Mouse (Mus musculus): ENCODE measurements around the gene Cwc22. TPM values are rescaled to one million over a fixed set of nuclear protein-coding genes. Genes with fewer than 3 reads are reported as not detected.
"Not testable (repeated sequence)": the region's sequence is repeated elsewhere in the genome, so short reads cannot be mapped to it uniquely, and the experiment has no call there.

Gene Cwc22
- polyA plus RNA-seq, 1 experiment from 2014 or later, result 31.4 TPM

GRCm38 (mm10) chr2:77903979-77904378 lies 42.2 kb downstream of the Cwc22 start:
- H3K4me1 ChIP-seq, result no peaks in the 10 kb centered on the region
- no peaks in the 10 kb centered on the region for H3K9me3 ChIP-seq
- H3K4me2 ChIP-seq, result no peak overlapping the region
- H3K36me3 ChIP-seq, result peaks cover 43% of the 10 kb centered on the region
- 92% methylated on average over 9 of the region's 9 CpGs for WGBS
- H3K27ac ChIP-seq, result no peak overlapping the region
- H3K27me3 ChIP-seq, result no peaks in the 10 kb centered on the region
- H3K9ac ChIP-seq, result no peak overlapping the region
- no peak for ATAC-seq (ENCODE audit: borderline replicate concordance, extremely low read depth, low FRiP score, low TSS enrichment)
- no peak overlapping the region for H3K4me3 ChIP-seq

- no peak overlapping the region for H3K27ac ChIP-seq
- no peak overlapping the region for H3K9ac ChIP-seq
- no peaks in the 10 kb centered on the region for H3K4me1 ChIP-seq
- no peaks in the 10 kb centered on the region for H3K9me3 ChIP-seq
- 100% methylated on average over 3 of the region's 3 CpGs for WGBS
- no peak overlapping the region for H3K4me2 ChIP-seq
- ATAC-seq (ENCODE audit: borderline replicate concordance, extremely low read depth, low FRiP score, low TSS enrichment), result no peak
- no peaks in the 10 kb centered on the region for H3K27me3 ChIP-seq
- no peak overlapping the region for H3K4me3 ChIP-seq
- H3K36me3 ChIP-seq, result peaks cover 48% of the 10 kb centered on the region
Measured at GRCm38 (mm10) chr2:77903098-77903497, 43.1 kb downstream of the Cwc22 start.

- no peaks in the 10 kb centered on the region for H3K4me1 ChIP-seq
- ATAC-seq (ENCODE audit: borderline replicate concordance, extremely low read depth, low FRiP score, low TSS enrichment), result no peak
- no peak overlapping the region for H3K4me2 ChIP-seq
- no peaks in the 10 kb centered on the region for H3K27me3 ChIP-seq
- H3K9me3 ChIP-seq, result no peaks in the 10 kb centered on the region
- H3K4me3 ChIP-seq, result no peak overlapping the region
- no peak overlapping the region for H3K9ac ChIP-seq
- H3K27ac ChIP-seq, result no peak overlapping the region
- 93% methylated on average over 5 of the region's 5 CpGs for WGBS
- H3K36me3 ChIP-seq, result peaks cover 52% of the 10 kb centered on the region
Measured at GRCm38 (mm10) chr2:77901269-77901668, 44.9 kb downstream of the Cwc22 start.

- Histone ChIP-seq H3K4me1 (no peaks in the 10 kb centered on the region), H3K9me3 (no peaks in the 10 kb centered on the region), H3K27me3 (no peaks in the 10 kb centered on the region), H3K36me3 (peaks cover 56% of the 10 kb centered on the region), H3K27ac (no peak overlapping the region), H3K4me2 (no peak overlapping the region), H3K4me3 (no peak overlapping the region), H3K9ac (no peak overlapping the region)
- no peak for ATAC-seq (ENCODE audit: borderline replicate concordance, extremely low read depth, low FRiP score, low TSS enrichment)
- WGBS, result 86% methylated on average over 5 of the region's 5 CpGs
Measured at GRCm38 (mm10) chr2:77900741-77901140, 45.4 kb downstream of the Cwc22 start.

- Histone ChIP-seq H3K27ac (no peak overlapping the region), H3K4me2 (no peak overlapping the region), H3K9ac (no peak overlapping the region), H3K27me3 (no peaks in the 10 kb centered on the region), H3K36me3 (peaks cover 54% of the 10 kb centered on the region), H3K4me1 (no peaks in the 10 kb centered on the region), H3K9me3 (no peaks in the 10 kb centered on the region), H3K4me3 (no peak overlapping the region)
- no peak for ATAC-seq (ENCODE audit: borderline replicate concordance, extremely low read depth, low FRiP score, low TSS enrichment)
- WGBS, result 83% methylated on average over 2 of the region's 2 CpGs
Measured at GRCm38 (mm10) chr2:77900111-77900510, 46.1 kb downstream of the Cwc22 start.

GRCm38 (mm10) chr2:77898436-77898835 lies 47.7 kb downstream of the Cwc22 start:
- no peak overlapping the region for H3K4me2 ChIP-seq
- no peak for ATAC-seq (ENCODE audit: borderline replicate concordance, extremely low read depth, low FRiP score, low TSS enrichment)
- no peak overlapping the region for H3K4me3 ChIP-seq
- no peaks in the 10 kb centered on the region for H3K4me1 ChIP-seq
- no peak overlapping the region for H3K9ac ChIP-seq
- no peaks in the 10 kb centered on the region for H3K27me3 ChIP-seq
- no peaks in the 10 kb centered on the region for H3K9me3 ChIP-seq
- no peak overlapping the region for H3K27ac ChIP-seq
- H3K36me3 ChIP-seq, result peaks cover 53% of the 10 kb centered on the region
- WGBS, result 92% methylated on average over 2 of the region's 2 CpGs

GRCm38 (mm10) chr2:77897988-77898387 lies 48.2 kb downstream of the Cwc22 start:
- no peaks in the 10 kb centered on the region for H3K27me3 ChIP-seq
- 86% methylated on average over 5 of the region's 5 CpGs for WGBS
- no peak for ATAC-seq (ENCODE audit: borderline replicate concordance, extremely low read depth, low FRiP score, low TSS enrichment)
- no peak overlapping the region for H3K4me2 ChIP-seq
- no peak overlapping the region for H3K4me3 ChIP-seq
- H3K27ac ChIP-seq, result no peak overlapping the region
- H3K9ac ChIP-seq, result no peak overlapping the region
- H3K9me3 ChIP-seq, result no peaks in the 10 kb centered on the region
- peaks cover 52% of the 10 kb centered on the region for H3K36me3 ChIP-seq
- H3K4me1 ChIP-seq, result no peaks in the 10 kb centered on the region

- no peak for ATAC-seq (ENCODE audit: borderline replicate concordance, extremely low read depth, low FRiP score, low TSS enrichment)
- no peak overlapping the region for H3K4me2 ChIP-seq
- peaks cover 55% of the 10 kb centered on the region for H3K36me3 ChIP-seq
- no peak overlapping the region for H3K4me3 ChIP-seq
- H3K27me3 ChIP-seq, result no peaks in the 10 kb centered on the region
- WGBS, result 87% methylated on average over 3 of the region's 3 CpGs
- H3K9me3 ChIP-seq, result no peaks in the 10 kb centered on the region
- no peak overlapping the region for H3K9ac ChIP-seq
- H3K27ac ChIP-seq, result no peak overlapping the region
- H3K4me1 ChIP-seq, result no peaks in the 10 kb centered on the region
Measured at GRCm38 (mm10) chr2:77897558-77897899, 48.6 kb downstream of the Cwc22 start.

- no peaks in the 10 kb centered on the region for H3K4me1 ChIP-seq
- H3K27ac ChIP-seq, result no peak overlapping the region
- H3K36me3 ChIP-seq, result peaks cover 52% of the 10 kb centered on the region
- H3K4me3 ChIP-seq, result no peak overlapping the region
- WGBS, result 91% methylated on average over 12 of the region's 12 CpGs
- no peak for ATAC-seq (ENCODE audit: borderline replicate concordance, extremely low read depth, low FRiP score, low TSS enrichment)
- H3K4me2 ChIP-seq, result no peak overlapping the region
- no peak overlapping the region for H3K9ac ChIP-seq
- H3K27me3 ChIP-seq, result no peaks in the 10 kb centered on the region
- no peaks in the 10 kb centered on the region for H3K9me3 ChIP-seq
Measured at GRCm38 (mm10) chr2:77896843-77897557, 49.2 kb downstream of the Cwc22 start.

GRCm38 (mm10) chr2:77895906-77896570 lies 50.1 kb downstream of the Cwc22 start:
- not testable (repeated sequence) for H3K27ac ChIP-seq; H3K4me3 ChIP-seq; H3K4me1 ChIP-seq; ATAC-seq (ENCODE audit: borderline replicate concordance, extremely low read depth, low FRiP score, low TSS enrichment); H3K9me3 ChIP-seq; H3K9ac ChIP-seq; H3K27me3 ChIP-seq; H3K4me2 ChIP-seq
- 88% methylated on average over 16 of the region's 16 CpGs for WGBS
- peaks cover 52% of the 10 kb centered on the region for H3K36me3 ChIP-seq

- no peak overlapping the region for H3K4me2 ChIP-seq
- H3K27me3 ChIP-seq, result no peaks in the 10 kb centered on the region
- peaks cover 51% of the 10 kb centered on the region for H3K36me3 ChIP-seq
- no peak overlapping the region for H3K9ac ChIP-seq
- no peak overlapping the region for H3K4me3 ChIP-seq
- 82% methylated on average over 8 of the region's 8 CpGs for WGBS
- H3K27ac ChIP-seq, result no peak overlapping the region
- H3K9me3 ChIP-seq, result no peaks in the 10 kb centered on the region
- ATAC-seq (ENCODE audit: borderline replicate concordance, extremely low read depth, low FRiP score, low TSS enrichment), result no peak
- no peaks in the 10 kb centered on the region for H3K4me1 ChIP-seq
Measured at GRCm38 (mm10) chr2:77894896-77895295, 51.3 kb downstream of the Cwc22 start.

GRCm38 (mm10) chr2:77893505-77893904 lies 52.7 kb downstream of the Cwc22 start:
- 92% methylated on average over 8 of the region's 8 CpGs for WGBS
- Histone ChIP-seq H3K27me3 (no peaks in the 10 kb centered on the region), H3K4me2 (no peak overlapping the region), H3K9ac (no peak overlapping the region), H3K4me1 (no peaks in the 10 kb centered on the region), H3K4me3 (no peak overlapping the region), H3K36me3 (peaks cover 40% of the 10 kb centered on the region), H3K27ac (no peak overlapping the region), H3K9me3 (no peaks in the 10 kb centered on the region)
- no peak for ATAC-seq (ENCODE audit: borderline replicate concordance, extremely low read depth, low FRiP score, low TSS enrichment)

Data from lung, embryonic 15.5 days (tissue).